Mouse (Mus musculus) spleen, postnatal 4 days (tissue): Measurements from ENCODE around the gene Grm8.

Experiments used
- DNase-seq, 2 experiments: peaks; one replicate each; pipeline ENCODE4 v3.0.0; 2022; ENCODE audit warnings: low spot score in 2 of 2

The Grm8 gene

DNA sequence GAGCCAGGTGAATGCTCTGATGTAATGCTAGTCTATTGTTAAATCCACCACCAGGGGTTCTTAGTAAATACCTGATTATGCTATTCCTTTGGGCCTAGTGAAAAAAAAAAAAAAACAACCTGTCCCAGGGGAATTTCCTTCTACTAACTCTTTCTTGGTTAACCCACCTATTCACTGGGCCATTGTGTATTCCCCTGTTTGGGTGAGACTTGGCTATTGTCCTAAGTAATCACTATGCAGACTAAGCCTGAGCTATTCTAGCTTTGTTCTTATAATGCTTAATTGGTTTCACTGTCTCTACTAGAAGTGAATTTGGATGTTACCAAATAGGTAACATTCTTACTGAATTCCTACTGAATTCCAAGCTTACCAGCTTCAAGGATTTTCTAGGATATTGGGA, 872.4 kb downstream of the Grm8 start:
- no peak for DNase-seq

DNA sequence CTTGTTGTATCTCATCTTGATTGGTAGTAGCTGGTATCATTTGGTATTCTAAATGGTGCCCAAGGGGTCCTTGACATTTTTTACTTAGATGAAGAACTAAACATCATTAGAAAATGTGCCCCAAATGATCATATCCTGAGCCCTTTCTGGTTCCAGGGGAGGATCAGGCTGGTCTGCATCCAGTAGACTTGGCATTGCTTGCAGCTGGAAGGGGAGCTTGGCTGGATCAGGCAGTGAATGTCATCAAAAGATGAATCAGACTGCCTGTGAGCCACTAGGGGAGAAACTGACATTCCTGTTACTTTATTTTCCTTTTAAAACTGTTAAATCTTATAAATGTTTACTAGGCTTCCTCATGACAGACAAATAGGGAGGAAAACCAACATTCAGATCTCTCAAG, 894.6 kb downstream of the Grm8 start:
- no peak for DNase-seq

DNA sequence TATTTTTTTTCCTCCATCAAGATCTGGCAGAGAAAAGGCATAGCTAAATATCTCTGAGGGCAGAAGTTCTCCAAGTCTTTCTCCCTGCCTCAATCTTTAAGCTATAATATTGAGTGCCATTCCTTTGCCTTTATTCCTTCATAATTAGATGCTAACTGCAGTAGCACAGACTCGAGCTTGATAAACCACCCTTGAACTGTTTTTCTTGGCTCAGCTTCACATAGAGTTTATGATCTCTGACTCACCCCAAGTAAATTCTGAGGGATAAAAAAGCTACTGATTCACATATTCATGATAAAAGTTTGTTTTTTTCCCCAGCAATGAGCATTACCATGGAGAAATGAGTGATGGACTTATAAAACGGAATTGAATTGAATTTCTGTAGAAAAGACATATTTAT, 895.0 kb downstream of the Grm8 start:
- DNase-seq, result no peak
